Mouse (Mus musculus) urinary bladder, adult 18-20 months (tissue): ENCODE results near the gene Galr2.

ENCODE experiments used
- DNase-seq, 2 experiments: peaks; one replicate each; pipeline ENCODE4 v3.0.0; 2022; ENCODE audit warnings: low spot score in 2 of 2, mixed read lengths in 2 of 2

Gene Galr2

GRCm38 (mm10) chr11:116280751-116281663 is at the start of gene Galr2:
Gene Galr2, plus strand, starts transcription at chr11:116280939.
- DNase-seq = no peak

GRCm38 (mm10) chr11:116232427-116232826 is 48.3 kb upstream of the Galr2 start:
- no peak for DNase-seq

GRCm38 (mm10) chr11:116234901-116235300 is 45.8 kb upstream of the Galr2 start:
- DNase-seq = no peak

GRCm38 (mm10) chr11:116237742-116238395 is 42.9 kb upstream of the Galr2 start, which contains the start of gene Evpl:
Gene Evpl, minus strand, starts transcription at chr11:116238077.
- DNase-seq = peak; percentile 81 to 94

GRCm38 (mm10) chr11:116239797-116240196 is 40.9 kb upstream of the Galr2 start:
- no peak for DNase-seq

GRCm38 (mm10) chr11:116241744-116242235 is 38.9 kb upstream of the Galr2 start:
- DNase-seq = no peak

- DNase-seq = no peak
Measured at GRCm38 (mm10) chr11:116244580-116244979, 36.2 kb upstream of the Galr2 start.

- DNase-seq = no peak
Measured at GRCm38 (mm10) chr11:116245616-116246015, 35.1 kb upstream of the Galr2 start.

GRCm38 (mm10) chr11:116247502-116248222 is 33.1 kb upstream of the Galr2 start:
- DNase-seq = no peak

GRCm38 (mm10) chr11:116250898-116251297 is 29.8 kb upstream of the Galr2 start:
- no peak for DNase-seq

GRCm38 (mm10) chr11:116253076-116253600 is 27.6 kb upstream of the Galr2 start:
- DNase-seq = no peak

GRCm38 (mm10) chr11:116254627-116255026 is 26.1 kb upstream of the Galr2 start:
- peak in 1 of 2 experiments; percentile 45 for DNase-seq

- no peak for DNase-seq
Measured at GRCm38 (mm10) chr11:116255090-116255981, 25.4 kb upstream of the Galr2 start.

GRCm38 (mm10) chr11:116255982-116256675 is 24.6 kb upstream of the Galr2 start:
- peak in 1 of 2 experiments; percentile 52 for DNase-seq

- DNase-seq = no peak
Measured at GRCm38 (mm10) chr11:116259461-116259860, 21.3 kb upstream of the Galr2 start.

GRCm38 (mm10) chr11:116260259-116260658 is 20.5 kb upstream of the Galr2 start:
- peak in 1 of 2 experiments; percentile 78 for DNase-seq

GRCm38 (mm10) chr11:116265352-116265751 is 15.4 kb upstream of the Galr2 start:
- no peak for DNase-seq

GRCm38 (mm10) chr11:116265850-116266249 is 14.9 kb upstream of the Galr2 start:
- no peak for DNase-seq

- DNase-seq = no peak
Measured at GRCm38 (mm10) chr11:116267637-116268036, 13.1 kb upstream of the Galr2 start.

GRCm38 (mm10) chr11:116268313-116268712 is 12.4 kb upstream of the Galr2 start:
- no peak for DNase-seq
